Mouse (Mus musculus): ENCODE results near the gene Hmg20a. TPM values are rescaled to one million over a fixed set of nuclear protein-coding genes. Genes with fewer than 3 reads are reported as not detected.
A peak's percentile ranks its signal among the peaks of the same experiment; 100 is the strongest.

Gene Hmg20a
- polyA plus RNA-seq, 1 experiment from 2014 or later = 60.9 TPM

GRCm38 (mm10) chr9:56503621-56504500, 85.5 kb downstream of the Hmg20a start:
- no peaks in the 10 kb centered on the region for H3K27me3 ChIP-seq (ENCODE audit: control insufficient read depth, insufficient read depth, low read length)
- H3K36me3 ChIP-seq (ENCODE audit: control insufficient read depth, insufficient read depth, low read length) = no peaks in the 10 kb centered on the region
- H3K4me1 ChIP-seq (ENCODE audit: control insufficient read depth, insufficient read depth, low read length) = peaks cover 46% of the 10 kb centered on the region
- H3K9me3 ChIP-seq (ENCODE audit: control insufficient read depth, low read depth, low read length) = no peaks in the 10 kb centered on the region
- no peak for ATAC-seq (ENCODE audit: insufficient number of reproducible peaks, insufficient read depth, low FRiP score, low read depth)
- WGBS = 64% methylated on average over 7 of the region's 7 CpGs
- no peak overlapping the region for H3K4me2 ChIP-seq (replicated peaks; ENCODE audit: low read depth, low read length)
- H3K9ac ChIP-seq (replicated peaks; ENCODE audit: low read depth, low read length) = no peak overlapping the region
- no peak overlapping the region for H3K4me3 ChIP-seq (ENCODE audit: low read depth, low read length)
- peak overlapping the region; percentile 28; the same call in 1 of the 2 replicates for H3K27ac ChIP-seq (ENCODE audit: low read length)

GRCm38 (mm10) chr9:56504511-56504910, 86.1 kb downstream of the Hmg20a start:
- Histone ChIP-seq H3K9me3 (ENCODE audit: control insufficient read depth, low read depth, low read length) (no peaks in the 10 kb centered on the region), H3K4me3 (ENCODE audit: low read depth, low read length) (no peak overlapping the region), H3K27ac (ENCODE audit: low read length) (peak overlapping the region; percentile 91; the same call in 1 of the 2 replicates), H3K4me2 (replicated peaks; ENCODE audit: low read depth, low read length) (no peak overlapping the region), H3K36me3 (ENCODE audit: control insufficient read depth, insufficient read depth, low read length) (no peaks in the 10 kb centered on the region), H3K27me3 (ENCODE audit: control insufficient read depth, insufficient read depth, low read length) (no peaks in the 10 kb centered on the region), H3K4me1 (ENCODE audit: control insufficient read depth, insufficient read depth, low read length) (peaks cover 49% of the 10 kb centered on the region), H3K9ac (replicated peaks; ENCODE audit: low read depth, low read length) (no peak overlapping the region)
- no peak for ATAC-seq (ENCODE audit: insufficient number of reproducible peaks, insufficient read depth, low FRiP score, low read depth)
- 67% methylated on average over 5 of the region's 5 CpGs for WGBS

GRCm38 (mm10) chr9:56505083-56505792, 86.8 kb downstream of the Hmg20a start:
- H3K4me2 ChIP-seq (replicated peaks; ENCODE audit: low read depth, low read length) = peak overlapping the region; percentile 54
- H3K36me3 ChIP-seq (ENCODE audit: control insufficient read depth, insufficient read depth, low read length) = no peaks in the 10 kb centered on the region
- H3K9me3 ChIP-seq (ENCODE audit: control insufficient read depth, low read depth, low read length) = no peaks in the 10 kb centered on the region
- peaks cover 49% of the 10 kb centered on the region for H3K4me1 ChIP-seq (ENCODE audit: control insufficient read depth, insufficient read depth, low read length)
- ATAC-seq (ENCODE audit: insufficient number of reproducible peaks, insufficient read depth, low FRiP score, low read depth) = peak; percentile 12; the same call in 1 of the 2 replicates
- WGBS = 49% methylated on average over 9 of the region's 9 CpGs
- no peaks in the 10 kb centered on the region for H3K27me3 ChIP-seq (ENCODE audit: control insufficient read depth, insufficient read depth, low read length)
- no peak overlapping the region for H3K9ac ChIP-seq (replicated peaks; ENCODE audit: low read depth, low read length)
- H3K27ac ChIP-seq (ENCODE audit: low read length) = peak overlapping the region; percentile 91
- 0 out of 2 replicates have a peak overlapping the region, but pooled peaks have one; percentile 9 for H3K4me3 ChIP-seq (ENCODE audit: low read depth, low read length)

GRCm38 (mm10) chr9:56505793-56506755, 87.7 kb downstream of the Hmg20a start:
- H3K9ac ChIP-seq (replicated peaks; ENCODE audit: low read depth, low read length) = peak overlapping the region; percentile 19
- H3K4me3 ChIP-seq (ENCODE audit: low read depth, low read length) = peak overlapping the region; percentile 33
- H3K27ac ChIP-seq (ENCODE audit: low read length) = peak overlapping the region; percentile 91
- H3K36me3 ChIP-seq (ENCODE audit: control insufficient read depth, insufficient read depth, low read length) = no peaks in the 10 kb centered on the region
- H3K4me1 ChIP-seq (ENCODE audit: control insufficient read depth, insufficient read depth, low read length) = peaks cover 43% of the 10 kb centered on the region
- H3K27me3 ChIP-seq (ENCODE audit: control insufficient read depth, insufficient read depth, low read length) = no peaks in the 10 kb centered on the region
- WGBS = 1% methylated on average over 31 of the region's 31 CpGs
- no peaks in the 10 kb centered on the region for H3K9me3 ChIP-seq (ENCODE audit: control insufficient read depth, low read depth, low read length)
- ATAC-seq (ENCODE audit: insufficient number of reproducible peaks, insufficient read depth, low FRiP score, low read depth) = peak; percentile 70
- H3K4me2 ChIP-seq (replicated peaks; ENCODE audit: low read depth, low read length) = peak overlapping the region; percentile 54

- WGBS = 5% methylated on average over 25 of the region's 25 CpGs
- H3K4me3 ChIP-seq (ENCODE audit: low read depth, low read length) = peak overlapping the region; percentile 33
- H3K4me1 ChIP-seq (ENCODE audit: control insufficient read depth, insufficient read depth, low read length) = peaks cover 39% of the 10 kb centered on the region
Observed at GRCm38 (mm10) chr9:56506931-56507681, 88.7 kb downstream of the Hmg20a start.

GRCm38 (mm10) chr9:56507682-56508061, 89.3 kb downstream of the Hmg20a start:
- Histone ChIP-seq H3K27ac (ENCODE audit: low read length) (peak overlapping the region; percentile 91), H3K4me1 (ENCODE audit: control insufficient read depth, insufficient read depth, low read length) (peaks cover 34% of the 10 kb centered on the region), H3K36me3 (ENCODE audit: control insufficient read depth, insufficient read depth, low read length) (no peaks in the 10 kb centered on the region), H3K4me3 (ENCODE audit: low read depth, low read length) (no peak overlapping the region; the same call in 1 of the 2 replicates), H3K27me3 (ENCODE audit: control insufficient read depth, insufficient read depth, low read length) (no peaks in the 10 kb centered on the region), H3K9me3 (ENCODE audit: control insufficient read depth, low read depth, low read length) (no peaks in the 10 kb centered on the region), H3K9ac (replicated peaks; ENCODE audit: low read depth, low read length) (no peak overlapping the region), H3K4me2 (replicated peaks; ENCODE audit: low read depth, low read length) (peak overlapping the region; percentile 54)
- 49% methylated on average over 4 of the region's 4 CpGs for WGBS
- ATAC-seq (ENCODE audit: insufficient number of reproducible peaks, insufficient read depth, low FRiP score, low read depth) = no peak

More at GRCm38 (mm10) chr9:56506931-56507681, 88.7 kb downstream of the Hmg20a start:
- Histone ChIP-seq H3K36me3 (ENCODE audit: control insufficient read depth, insufficient read depth, low read length) (no peaks in the 10 kb centered on the region), H3K9me3 (ENCODE audit: control insufficient read depth, low read depth, low read length) (no peaks in the 10 kb centered on the region), H3K27me3 (ENCODE audit: control insufficient read depth, insufficient read depth, low read length) (no peaks in the 10 kb centered on the region), H3K4me2 (replicated peaks; ENCODE audit: low read depth, low read length) (peak overlapping the region; percentile 54), H3K9ac (replicated peaks; ENCODE audit: low read depth, low read length) (peak overlapping the region; percentile 19), H3K27ac (ENCODE audit: low read length) (peak overlapping the region; percentile 91)
- no peak for ATAC-seq (ENCODE audit: insufficient number of reproducible peaks, insufficient read depth, low FRiP score, low read depth)

GRCm38 (mm10) chr9:56508835-56509451, 90.5 kb downstream of the Hmg20a start:
- no peak overlapping the region for H3K9ac ChIP-seq (replicated peaks; ENCODE audit: low read depth, low read length)
- H3K9me3 ChIP-seq (ENCODE audit: control insufficient read depth, low read depth, low read length) = no peaks in the 10 kb centered on the region
- no peak overlapping the region for H3K4me3 ChIP-seq (ENCODE audit: low read depth, low read length)
- H3K27ac ChIP-seq (ENCODE audit: low read length) = no peak overlapping the region; the same call in 1 of the 2 replicates
- H3K27me3 ChIP-seq (ENCODE audit: control insufficient read depth, insufficient read depth, low read length) = no peaks in the 10 kb centered on the region
- WGBS = 60% methylated on average over 11 of the region's 11 CpGs
- H3K4me1 ChIP-seq (ENCODE audit: control insufficient read depth, insufficient read depth, low read length) = peaks cover 23% of the 10 kb centered on the region
- ATAC-seq (ENCODE audit: insufficient number of reproducible peaks, insufficient read depth, low FRiP score, low read depth) = no peak
- H3K36me3 ChIP-seq (ENCODE audit: control insufficient read depth, insufficient read depth, low read length) = no peaks in the 10 kb centered on the region
- H3K4me2 ChIP-seq (replicated peaks; ENCODE audit: low read depth, low read length) = no peak overlapping the region
